Mouse (Mus musculus) cortical plate, adult 2 months (tissue): Measurements from ENCODE around the gene Ncaph2.

ENCODE experiments used
- CTCF ChIP-seq: fragments of 200-500 bp; IDR thresholded peaks from 2 replicates; pipeline ENCODE4 v1.5.1; 2011; ENCODE audit warnings: mild to moderate bottlenecking, control low read depth, low read length; ENCODE audit not compliant: insufficient read depth; ENCODE audit errors: extremely low read depth
- POLR2A ChIP-seq: fragments of 200-500 bp; IDR thresholded peaks from 2 replicates; pipeline ENCODE4 v1.6.1; 2011; ENCODE audit warnings: mild to moderate bottlenecking, low read length, control low read depth; ENCODE audit not compliant: insufficient read depth; ENCODE audit errors: extremely low read depth

DNA sequence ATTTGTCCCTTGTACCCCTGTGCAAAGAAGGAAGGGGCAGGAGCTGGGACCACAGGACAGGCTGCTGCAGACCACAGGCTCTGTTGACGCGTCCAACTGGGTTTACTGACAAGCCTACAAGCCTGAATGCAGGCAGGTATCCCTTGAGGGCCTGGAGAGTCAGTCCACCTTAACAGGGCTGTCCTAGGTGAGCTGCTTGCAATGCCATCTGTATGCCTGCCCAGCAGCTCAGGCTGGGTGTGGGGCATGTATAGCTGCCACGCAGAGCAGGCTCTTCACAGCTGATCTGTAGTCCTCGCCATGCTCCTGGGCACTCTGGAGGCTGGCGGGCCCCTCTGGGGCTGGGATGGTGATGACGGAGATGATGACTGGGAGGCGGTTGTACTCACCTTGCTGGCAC is 29.1 kb downstream of the Ncaph2 start, which contains the start of gene Klhdc7b:
- TF ChIP-seq CTCF (no peak), POLR2A (no peak)
